Mouse (Mus musculus): Measurements from ENCODE around the gene Ccdc162.
"Not testable (repeated sequence)": the region's sequence is repeated elsewhere in the genome, so short reads cannot be mapped to it uniquely, and the experiment has no call there.

Gene Ccdc162

DNA sequence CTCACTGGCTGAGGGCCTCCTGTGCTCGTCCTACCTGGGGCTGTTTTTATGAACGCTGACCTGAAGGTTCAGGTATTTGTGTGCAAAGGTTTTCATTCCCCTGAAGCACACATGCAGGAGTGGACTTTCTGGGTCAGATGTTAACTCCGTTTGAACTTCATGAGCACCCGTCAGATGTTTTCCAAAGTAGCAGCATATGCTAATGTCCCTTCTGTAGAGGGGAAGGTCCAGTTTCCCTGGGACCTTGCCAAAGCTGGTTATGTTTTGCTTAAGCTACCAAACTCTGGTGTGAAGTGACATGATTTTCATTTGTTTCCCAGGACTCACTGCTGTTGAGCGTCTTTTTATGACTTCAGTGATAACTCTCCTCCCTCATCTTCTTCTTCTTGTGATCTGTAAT, 16.8 kb downstream of the Ccdc162 start:
- in situ Hi-C loops (cut with MboI; ENCODE audit: low sequenced_read_pairs) = loop anchor here (10.0 kb wide), 1 partner anchor 595 kb away; no protein-coding TSS in a partner anchor

DNA sequence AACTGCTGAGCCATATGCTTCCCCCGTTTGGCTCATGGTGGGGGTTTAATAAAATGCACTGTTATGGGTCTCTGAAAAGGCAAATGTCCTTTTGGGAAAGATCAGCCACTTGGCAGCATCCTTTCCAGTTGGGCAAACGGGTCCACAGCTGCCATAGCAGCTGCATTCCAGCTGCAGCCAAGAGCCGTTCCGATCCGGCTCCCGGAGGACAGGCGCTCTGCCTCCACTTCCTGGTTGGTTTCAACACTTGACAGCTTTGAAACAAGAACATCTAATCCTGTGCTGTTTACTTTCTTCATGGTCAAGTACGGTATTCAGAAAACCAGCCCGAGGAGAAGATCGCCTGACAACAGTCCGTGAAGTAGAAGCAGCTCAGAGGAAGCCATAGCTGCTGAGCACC, 19.4 kb downstream of the Ccdc162 start:
- in situ Hi-C loops (cut with MboI; ENCODE audit: low sequenced_read_pairs) = loop anchor here (10.0 kb wide), 1 partner anchor 598 kb away; no protein-coding TSS in a partner anchor

- in situ Hi-C loops (cut with MboI; ENCODE audit: low sequenced_read_pairs) = loop anchor here (10.0 kb wide), 1 partner anchor 604 kb away; no protein-coding TSS in a partner anchor
Observed at GRCm38 (mm10) chr10:41690978-41691377, 25.5 kb downstream of the Ccdc162 start.

GRCm38 (mm10) chr10:41689941-41690887, 26.2 kb downstream of the Ccdc162 start:
- in situ Hi-C loops (cut with MboI; ENCODE audit: low sequenced_read_pairs) = loop anchor here (10.0 kb wide), 1 partner anchor 605 kb away; no protein-coding TSS in a partner anchor

DNA sequence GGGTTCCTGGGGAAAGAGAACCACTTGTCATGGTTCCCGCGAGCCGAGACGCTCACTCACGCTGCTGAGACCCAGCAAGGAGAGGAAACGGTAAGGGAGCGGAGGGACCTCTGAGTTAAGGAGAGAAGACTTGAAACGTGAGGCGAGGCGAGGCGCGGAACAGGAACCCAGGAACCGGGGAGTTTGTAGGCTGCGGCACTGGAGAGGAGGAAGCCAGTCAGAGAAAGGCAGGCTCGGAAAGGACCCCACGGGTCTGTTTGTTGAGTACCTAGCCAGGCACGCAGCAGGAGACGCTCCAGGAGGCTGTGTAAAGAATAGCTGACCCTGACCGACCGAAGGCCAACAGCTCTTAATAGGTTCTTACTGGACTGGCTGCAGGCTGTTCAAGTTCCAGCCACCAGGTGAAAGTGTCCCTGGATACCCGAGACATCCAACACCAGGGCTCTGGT, 31.9 kb downstream of the Ccdc162 start:
- in situ Hi-C loops (cut with MboI; ENCODE audit: low sequenced_read_pairs) = loop anchor here (5.0 kb wide), 1 partner anchor 167 kb away; the partner anchor contains the start of gene Cd164

DNA sequence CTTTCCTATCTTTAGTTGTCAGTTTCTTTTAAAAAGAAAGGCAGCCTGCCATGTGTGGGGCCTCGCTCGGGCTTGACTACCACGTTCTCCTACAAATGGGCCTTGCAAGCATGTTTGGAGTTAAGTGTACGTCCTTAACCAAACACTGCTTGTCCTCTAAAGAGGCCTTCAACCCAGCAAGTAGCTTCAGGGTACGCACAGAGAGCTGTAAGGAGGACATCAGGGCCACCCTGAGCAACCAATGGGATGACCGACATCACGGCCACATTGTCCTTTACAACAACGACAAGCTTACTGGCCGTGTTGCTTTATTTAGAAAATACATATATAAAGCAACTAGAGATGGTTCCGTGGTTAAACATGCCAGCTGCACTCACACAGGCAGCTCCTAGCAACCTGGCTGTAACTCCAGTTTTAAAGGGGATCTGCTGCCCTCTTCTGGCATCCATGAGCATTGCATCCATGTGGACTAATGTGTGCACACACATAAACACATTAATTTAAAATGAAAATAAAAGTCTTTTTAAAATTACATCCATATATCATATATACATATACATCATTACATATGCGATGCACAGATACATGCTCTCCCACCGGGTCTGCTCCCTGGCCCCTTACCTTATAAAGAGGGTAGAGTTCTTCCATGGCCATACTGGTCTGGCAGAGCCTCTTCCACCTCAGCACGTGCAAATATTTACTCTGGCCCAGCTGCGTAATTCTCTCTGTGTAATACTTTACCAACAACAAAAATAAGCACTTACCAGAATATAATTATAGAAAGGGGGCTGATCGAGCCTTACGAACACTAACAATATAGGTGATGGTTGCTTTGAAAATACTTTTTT, 33.7 kb downstream of the Ccdc162 start:
- in situ Hi-C loops (cut with MboI; ENCODE audit: low sequenced_read_pairs) = loop anchor here (5.0 kb wide), 1 partner anchor 165 kb away; the partner anchor contains the start of gene Cd164

- in situ Hi-C loops (cut with MboI; ENCODE audit: low sequenced_read_pairs) = no loop called here
Observed at GRCm38 (mm10) chr10:41678746-41679360, 37.6 kb downstream of the Ccdc162 start.

GRCm38 (mm10) chr10:41677396-41677795, 39.0 kb downstream of the Ccdc162 start:
- in situ Hi-C loops (cut with MboI; ENCODE audit: low sequenced_read_pairs) = no loop called here

DNA sequence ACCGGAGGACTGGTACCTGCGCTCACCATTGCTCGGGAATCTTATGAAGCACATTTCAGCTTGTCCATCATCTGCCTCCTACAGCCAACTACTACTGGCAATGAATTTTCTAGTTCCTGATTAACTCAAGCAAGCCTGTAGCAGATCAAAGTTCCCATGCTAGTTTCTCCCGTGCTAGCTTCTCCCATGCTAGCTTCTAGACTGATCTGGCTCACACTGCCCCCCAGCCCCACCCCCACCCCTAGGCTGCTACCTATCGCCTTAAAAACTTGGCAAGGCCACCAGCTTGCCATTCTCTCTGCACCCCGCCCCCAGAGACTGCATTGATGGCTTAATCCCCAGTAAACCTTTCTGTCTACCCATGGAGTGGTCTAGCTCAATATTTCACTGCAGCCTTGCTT, 39.8 kb downstream of the Ccdc162 start:
- in situ Hi-C loops (cut with MboI; ENCODE audit: low sequenced_read_pairs) = no loop called here

DNA sequence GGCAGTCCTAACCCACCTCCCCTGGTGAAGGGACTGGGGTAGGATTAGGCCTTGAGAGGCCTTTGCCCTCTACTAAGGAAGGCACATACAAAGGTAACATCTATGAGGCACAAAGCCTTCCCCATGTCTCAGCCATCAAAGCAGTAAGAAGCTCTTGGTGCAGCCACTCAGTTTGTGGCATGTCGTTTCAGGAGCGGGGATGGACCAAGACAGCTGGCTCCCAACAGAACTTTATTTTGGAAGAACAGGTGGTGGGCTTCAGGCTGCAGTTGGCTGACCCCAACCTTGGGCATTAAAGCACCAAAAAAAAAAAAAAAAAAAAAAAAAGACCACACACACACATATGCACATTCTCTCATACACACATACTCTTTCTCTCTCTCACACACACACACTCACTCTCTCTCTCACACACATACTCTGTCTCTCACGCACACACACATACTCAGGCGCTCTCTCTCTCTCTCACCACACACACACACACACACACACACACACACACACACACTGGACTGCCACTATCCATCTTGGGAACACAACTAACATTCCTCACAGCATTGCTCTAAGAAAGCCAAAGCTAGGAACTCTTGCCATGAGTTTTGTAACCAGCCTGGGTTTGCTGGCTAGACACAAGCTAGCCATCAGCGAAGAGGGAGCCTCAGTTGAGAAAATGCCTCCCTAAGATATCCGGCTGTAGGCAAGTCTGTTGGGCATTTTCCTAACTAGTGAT, 40.4 kb downstream of the Ccdc162 start:
- in situ Hi-C loops (cut with MboI; ENCODE audit: low sequenced_read_pairs) = no loop called here

GRCm38 (mm10) chr10:41675243-41675642, 41.2 kb downstream of the Ccdc162 start:
- in situ Hi-C loops (cut with MboI; ENCODE audit: low sequenced_read_pairs) = no loop called here

- in situ Hi-C loops (cut with MboI; ENCODE audit: low sequenced_read_pairs) = no loop called here
Observed at GRCm38 (mm10) chr10:41674362-41674761, 42.1 kb downstream of the Ccdc162 start.

GRCm38 (mm10) chr10:41670196-41670595, 46.2 kb downstream of the Ccdc162 start:
- in situ Hi-C loops (cut with MboI; ENCODE audit: low sequenced_read_pairs) = no loop called here

DNA sequence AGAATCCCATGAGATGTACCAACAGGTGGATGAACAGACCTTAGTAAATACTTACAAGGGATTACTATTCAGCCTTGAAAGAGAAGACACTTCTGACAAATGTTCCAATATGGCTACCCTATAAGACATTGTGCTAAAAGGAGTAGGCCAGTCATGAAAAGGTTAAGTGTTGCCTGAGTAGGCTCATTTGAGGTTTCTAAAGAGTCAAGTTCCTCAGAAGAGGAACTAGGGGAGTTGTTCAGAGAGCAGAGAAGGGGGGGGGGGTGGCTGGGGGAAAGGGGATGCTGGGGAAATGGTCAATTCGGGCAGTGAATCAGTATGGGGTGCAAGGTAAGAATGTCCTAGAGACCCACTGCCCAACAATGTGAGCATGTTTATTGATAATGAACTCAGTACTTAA, 50.9 kb downstream of the Ccdc162 start:
- in situ Hi-C loops (cut with MboI; ENCODE audit: low sequenced_read_pairs) = no loop called here

- in situ Hi-C loops (cut with MboI; ENCODE audit: low sequenced_read_pairs) = not testable (repeated sequence)
Observed at GRCm38 (mm10) chr10:41659671-41660070, 56.8 kb downstream of the Ccdc162 start.

DNA sequence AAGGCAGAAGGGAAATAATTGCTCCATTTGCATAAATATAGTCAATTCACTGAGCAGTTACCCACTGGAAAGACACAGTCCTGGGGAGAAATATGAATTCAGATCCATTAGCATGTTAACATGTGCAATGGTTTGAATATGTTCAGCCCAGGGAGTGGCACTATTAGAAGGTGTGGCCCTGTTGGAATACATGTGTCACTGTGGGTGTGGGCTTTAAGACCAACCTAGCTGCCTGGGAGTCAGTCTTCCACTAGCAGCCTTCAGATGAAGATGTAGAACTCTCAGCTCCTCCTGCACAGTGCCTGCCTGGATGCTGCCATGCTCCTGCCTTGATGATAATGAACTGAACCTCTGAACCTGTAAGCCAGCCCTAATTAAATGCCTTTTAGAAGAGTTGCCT, 60.8 kb downstream of the Ccdc162 start:
- in situ Hi-C loops (cut with MboI; ENCODE audit: low sequenced_read_pairs) = not testable (repeated sequence)

GRCm38 (mm10) chr10:41652988-41653387, 63.4 kb downstream of the Ccdc162 start:
- in situ Hi-C loops (cut with MboI; ENCODE audit: low sequenced_read_pairs) = no loop called here

GRCm38 (mm10) chr10:41652094-41652775, 64.2 kb downstream of the Ccdc162 start:
- in situ Hi-C loops (cut with MboI; ENCODE audit: low sequenced_read_pairs) = no loop called here

DNA sequence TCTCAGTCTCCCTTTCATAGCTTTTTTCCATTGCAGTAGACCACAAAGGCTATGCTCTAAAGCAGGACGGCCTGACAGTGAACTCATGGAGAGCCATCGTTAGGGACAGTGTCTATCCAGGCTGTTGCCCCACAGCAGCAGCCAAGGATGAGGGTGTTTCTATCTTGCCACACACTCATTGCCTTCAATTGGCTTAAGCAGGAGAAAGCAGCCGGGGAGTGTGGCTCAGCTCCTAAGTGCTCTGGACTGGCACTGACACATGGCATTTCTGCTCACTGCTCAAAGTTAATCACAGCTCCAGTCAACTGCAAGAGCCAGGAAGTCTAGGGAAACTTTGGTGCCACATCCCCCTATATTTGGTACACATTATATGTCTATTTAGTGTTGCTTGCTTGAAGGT, 64.9 kb downstream of the Ccdc162 start:
- in situ Hi-C loops (cut with MboI; ENCODE audit: low sequenced_read_pairs) = no loop called here

Data from CH12F3 (cell line).